Mouse (Mus musculus) central nervous system, embryonic 18 days (tissue): Measurements from ENCODE around the gene Thada. TPM values are rescaled to one million over a fixed set of nuclear protein-coding genes. Genes with fewer than 3 reads are reported as not detected.

ENCODE experiments used
- polyA plus RNA-seq: library from polyadenylated mRNA; depleted of rRNA; stranded (reverse); fragments of >200 nt; gene quantifications from 2 replicates; pipeline ENCODE4 v1.2.3, GENCODE M21; 2012; rRNA removed

The Thada gene
- polyA plus RNA-seq, result 5.7 TPM in 2 replicates

GRCm38 (mm10) chr17:84465753-84466608 is at the start of gene Thada:
Gene Thada, minus strand, starts transcription at chr17:84466205.

GRCm38 (mm10) chr17:84511682-84512515 is 45.9 kb upstream of the Thada start, which contains the start of gene Plekhh2:
Gene Plekhh2, plus strand, starts transcription at chr17:84511895.

DNA sequence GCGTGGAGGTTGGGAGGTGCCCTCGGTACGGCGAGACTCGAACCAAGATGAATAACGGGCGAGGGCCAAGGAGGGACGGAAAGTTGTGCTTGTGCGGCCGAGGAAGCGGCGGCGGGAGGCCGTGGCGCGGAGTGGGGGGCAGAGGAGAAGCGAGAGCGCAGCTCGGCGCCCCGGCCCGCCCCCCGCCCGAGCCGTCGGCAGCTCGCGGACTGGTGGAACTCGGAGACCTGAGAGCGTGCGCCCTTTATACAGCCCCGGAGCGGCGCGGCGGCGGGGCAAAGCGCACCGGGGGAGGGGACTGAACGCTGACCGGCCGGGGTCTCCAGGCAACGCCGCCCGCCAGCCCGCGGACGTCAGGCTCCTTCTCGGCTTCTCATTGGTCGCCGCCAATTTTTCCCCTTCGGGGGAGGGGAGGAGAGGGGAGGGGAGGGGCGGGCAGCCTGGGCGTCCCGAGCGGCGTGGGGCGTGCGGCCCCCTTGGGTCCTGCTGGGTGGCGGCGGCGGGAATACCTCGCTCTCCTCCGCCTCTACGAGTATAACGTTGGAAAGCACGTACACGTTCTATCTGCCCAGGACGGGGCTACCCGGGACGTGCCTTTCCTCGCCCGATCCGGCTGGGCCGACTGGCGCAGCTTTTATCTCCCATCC is 278.2 kb downstream of the Thada start, which contains the start of gene Zfp36l2:
TSS of gene Zfp36l2 (minus strand) at position 221 of the 647 bp plus-strand sequence.

Other genes starting within 250 kb of the Thada start
- 4.1 and 4.5 TPM in 2 replicates for gene Plekhh2, start 45.7 kb upstream of the Thada start, polyA plus RNA-seq
- gene Dync2li1, start 160.3 kb upstream of the Thada start, polyA plus RNA-seq, result 27.6 and 29.1 TPM in 2 replicates
- 0.06 and 0.19 TPM in 2 replicates for gene Abcg8, start 210.1 kb upstream of the Thada start, polyA plus RNA-seq
- 0.76 and 1.1 TPM in 2 replicates for gene Abcg5, start 216.8 kb upstream of the Thada start, polyA plus RNA-seq